Mouse (Mus musculus): Measurements from ENCODE around the gene Hspb8. TPM values are rescaled to one million over a fixed set of nuclear protein-coding genes. Genes with fewer than 3 reads are reported as not detected.

Hspb8 gene
- total and polyA plus RNA-seq, 3 experiments: not detected

GRCm38 (mm10) chr5:116446552-116446951, 23.9 kb upstream of the Hspb8 start:
- no peak overlapping the region for H3K27ac ChIP-seq (ENCODE audit: control insufficient read depth, low read depth, low read length)
- no peak for DNase-seq (ENCODE audit: low read depth, low spot score)
- no peaks in the 10 kb centered on the region for H3K79me2 ChIP-seq (ENCODE audit: control insufficient read depth, insufficient read depth, low read length, poor library complexity)
- H3K4me1 ChIP-seq (ENCODE audit: control insufficient read depth in 1 of 2, insufficient read depth in 2 of 2, low read length in 2 of 2): no peaks in the 10 kb centered on the region
- H3K36me3 ChIP-seq (ENCODE audit: control insufficient read depth in 1 of 2, insufficient read depth in 2 of 2, low read length in 2 of 2): no peaks in the 10 kb centered on the region
- H3K9me3 ChIP-seq (replicated peaks; ENCODE audit: insufficient read depth, low read length): no peaks in the 10 kb centered on the region
- no peak overlapping the region for H3K4me3 ChIP-seq (ENCODE audit: control insufficient read depth in 1 of 2, insufficient read depth in 1 of 2, low read depth in 2 of 2, low read length in 2 of 2)
- no peak overlapping the region for H3K9ac ChIP-seq (ENCODE audit: control insufficient read depth, low read depth, low read length, poor library complexity, severe bottlenecking)
- no peak for TF ChIP-seq SMC3 (IDR thresholded peaks at IDR 0.05; ENCODE audit: low read depth, low read length)
- TF ChIP-seq JUND (IDR thresholded peaks at IDR 0.05; ENCODE audit: low read depth, low read length): no peak
- H3K27me3 ChIP-seq (ENCODE audit: control insufficient read depth in 1 of 2, insufficient read depth in 2 of 2, low read length in 2 of 2): no peaks in the 10 kb centered on the region

GRCm38 (mm10) chr5:116445634-116446367, 23.1 kb upstream of the Hspb8 start:
- Histone ChIP-seq H3K36me3 (ENCODE audit: control insufficient read depth in 1 of 2, insufficient read depth in 2 of 2, low read length in 2 of 2) (no peaks in the 10 kb centered on the region), H3K9ac (ENCODE audit: control insufficient read depth, low read depth, low read length, poor library complexity, severe bottlenecking) (no peak overlapping the region), H3K27me3 (ENCODE audit: control insufficient read depth in 1 of 2, insufficient read depth in 2 of 2, low read length in 2 of 2) (no peaks in the 10 kb centered on the region), H3K4me3 (ENCODE audit: control insufficient read depth in 1 of 2, insufficient read depth in 1 of 2, low read depth in 2 of 2, low read length in 2 of 2) (no peak overlapping the region), H3K27ac (ENCODE audit: control insufficient read depth, low read depth, low read length) (no peak overlapping the region), H3K4me1 (ENCODE audit: control insufficient read depth in 1 of 2, insufficient read depth in 2 of 2, low read length in 2 of 2) (no peaks in the 10 kb centered on the region), H3K79me2 (ENCODE audit: control insufficient read depth, insufficient read depth, low read length, poor library complexity) (no peaks in the 10 kb centered on the region), H3K9me3 (replicated peaks; ENCODE audit: insufficient read depth, low read length) (no peaks in the 10 kb centered on the region)
- no peak for TF ChIP-seq CHD1 (IDR thresholded peaks at IDR 0.05; ENCODE audit: low read depth, low read length)
- TF ChIP-seq BHLHE40 (IDR thresholded peaks at IDR 0.05; ENCODE audit: borderline replicate concordance, low read depth, low read length): no peak
- TF ChIP-seq POLR2A (IDR thresholded peaks at IDR 0.05; ENCODE audit: control insufficient read depth in 1 of 2, insufficient read depth in 1 of 2, low read depth in 1 of 2, low read length in 2 of 2, poor library complexity in 1 of 2): no peak
- no peak for TF ChIP-seq ZNF384 (IDR thresholded peaks at IDR 0.05; ENCODE audit: low read depth, low read length)
- no peak for TF ChIP-seq NRF1 (IDR thresholded peaks at IDR 0.05; ENCODE audit: insufficient read depth, low read depth, low read length, poor library complexity, severe bottlenecking)
- no peak for TF ChIP-seq TAL1 (IDR thresholded peaks at IDR 0.05; ENCODE audit: low read length)
- no peak for TF ChIP-seq RAD21 (IDR thresholded peaks at IDR 0.05; ENCODE audit: low read depth, low read length)
- TF ChIP-seq UBTF (IDR thresholded peaks at IDR 0.05; ENCODE audit: borderline replicate concordance, insufficient read depth, low read depth, low read length): no peak
- TF ChIP-seq MEF2A (IDR thresholded peaks at IDR 0.05; ENCODE audit: extremely low read depth, insufficient replicate concordance, low read depth, low read length, poor library complexity, severe bottlenecking): no peak
- no peak for DNase-seq (ENCODE audit: low read depth, low spot score)

- Histone ChIP-seq H3K9me3 (replicated peaks; ENCODE audit: insufficient read depth, low read length) (no peaks in the 10 kb centered on the region), H3K4me3 (ENCODE audit: control insufficient read depth in 1 of 2, insufficient read depth in 1 of 2, low read depth in 2 of 2, low read length in 2 of 2) (no peak overlapping the region), H3K9ac (ENCODE audit: control insufficient read depth, low read depth, low read length, poor library complexity, severe bottlenecking) (no peak overlapping the region), H3K36me3 (ENCODE audit: control insufficient read depth in 1 of 2, insufficient read depth in 2 of 2, low read length in 2 of 2) (no peaks in the 10 kb centered on the region), H3K27me3 (ENCODE audit: control insufficient read depth in 1 of 2, insufficient read depth in 2 of 2, low read length in 2 of 2) (no peaks in the 10 kb centered on the region), H3K27ac (ENCODE audit: control insufficient read depth, low read depth, low read length) (no peak overlapping the region), H3K4me1 (ENCODE audit: control insufficient read depth in 1 of 2, insufficient read depth in 2 of 2, low read length in 2 of 2) (no peaks in the 10 kb centered on the region), H3K79me2 (ENCODE audit: control insufficient read depth, insufficient read depth, low read length, poor library complexity) (no peaks in the 10 kb centered on the region)
- TF ChIP-seq MYB (IDR thresholded peaks at IDR 0.05; ENCODE audit: low read depth, low read length) (no peak), GATA1 (IDR thresholded peaks at IDR 0.05; ENCODE audit: low read depth, low read length) (no peak), KAT2A (conservative IDR thresholded peaks at IDR 0.05; ENCODE audit: low read depth, low read length) (no peak), JUND (IDR thresholded peaks at IDR 0.05; ENCODE audit: low read depth, low read length) (no peak), MEF2A (IDR thresholded peaks at IDR 0.05; ENCODE audit: extremely low read depth, insufficient replicate concordance, low read depth, low read length, poor library complexity, severe bottlenecking) (no peak), HCFC1 (IDR thresholded peaks at IDR 0.05; ENCODE audit: low read depth, low read length) (no peak), UBTF (IDR thresholded peaks at IDR 0.05; ENCODE audit: borderline replicate concordance, insufficient read depth, low read depth, low read length) (no peak), TAL1 (IDR thresholded peaks at IDR 0.05; ENCODE audit: low read length) (no peak), MAFK (IDR thresholded peaks at IDR 0.05; ENCODE audit: borderline replicate concordance, low read depth, low read length) (no peak), GABPA (IDR thresholded peaks at IDR 0.05; ENCODE audit: low read depth, low read length) (no peak), NELFE (IDR thresholded peaks at IDR 0.05; ENCODE audit: low read depth, low read length) (no peak), POLR2AphosphoS2 (IDR thresholded peaks at IDR 0.05; ENCODE audit: low read length) (no peak), TCF12 (IDR thresholded peaks at IDR 0.05; ENCODE audit: low read depth, low read length) (no peak)
- no peak for DNase-seq (ENCODE audit: low read depth, low spot score)
Measured at GRCm38 (mm10) chr5:116444517-116444916, 21.9 kb upstream of the Hspb8 start.

Measured in MEL (cell line).